Comparison of ENCODE assay signal across 17 mouse cellular contexts in genomic region chr6:148395272-148395671, GRCm38 (mm10). TPM values are rescaled to one million over a fixed set of nuclear protein-coding genes. Genes with fewer than 3 reads are reported as not detected.
DNase-seq lines count a peak whose midpoint lies in the region; ATAC-seq and TF ChIP-seq lines count a peak whose summit lies in the region.
"Had no signal": no experiment of that assay in that cellular context is flagged by ENCODE, and none has a peak within 500 bp of the region (broad histone marks: within the 10 kb centered on the region; RNA-seq: fewer than 3 reads in every experiment).

No protein-coding gene starts in this region.

- 92% methylated on average over 3 of the region's 3 CpGs for WGBS in heart, postnatal 0 days
- 94% methylated on average over 3 of the region's 3 CpGs for WGBS in midbrain, postnatal 0 days
- WGBS in midbrain, embryonic 10.5 days = 86% methylated on average over 3 of the region's 3 CpGs

- DNase-seq in heart, postnatal 0 days (ENCODE audit: low spot score) = no peak
- DNase-seq in heart, postnatal 36 days = no peak
- no peak for DNase-seq in midbrain, postnatal 0 days (ENCODE audit: low spot score)
- no peak for DNase-seq in midbrain, embryonic 10.5 days (ENCODE audit: low spot score)
- DNase-seq in brain, embryonic 14.5 days (ENCODE audit: low read depth) = peak; percentile 14
- DNase-seq in frontal cortex, postnatal 14 days (ENCODE audit: low spot score in 2 of 2) = no peak
- DNase-seq in right cerebral cortex, postnatal 25 days = no peak
- DNase-seq in frontal cortex, adult 2 months (ENCODE audit: extremely low spot score in 1 of 2, low spot score in 1 of 2) = no peak
- DNase-seq: adrenal gland, postnatal 14 days; cerebellum, postnatal 36 days; gastrocnemius, postnatal 14 days; kidney, adult 9 months; liver, embryonic 13.5 days had no signal

- no peak overlapping the region for H3K4me3 ChIP-seq in heart, postnatal 0 days (ENCODE audit: low read depth, low read length)
- H3K4me3 ChIP-seq in midbrain, postnatal 0 days (ENCODE audit: low read depth, low read length) = no peak overlapping the region
- H3K4me3 ChIP-seq in midbrain, embryonic 10.5 days = no peak overlapping the region
- H3K4me3 ChIP-seq: forebrain, embryonic 12.5 days; hindbrain, embryonic 13.5 days; liver, embryonic 13.5 days had no signal

- ATAC-seq in heart, postnatal 0 days (ENCODE audit: insufficient read depth, low read depth) = no peak
- ATAC-seq in midbrain, postnatal 0 days (ENCODE audit: low FRiP score) = no peak
- ATAC-seq: midbrain, embryonic 16.5 days had no signal

- peak; percentile 33; the same call in 1 of the 2 replicates for TF ChIP-seq CTCF in heart, postnatal 0 days (IDR thresholded peaks at IDR 0.05; ENCODE audit: low read depth)
- peak; percentile 67 for TF ChIP-seq CTCF in midbrain, postnatal 0 days (IDR thresholded peaks at IDR 0.05)
- TF ChIP-seq CTCF in brain, embryonic 14.5 days (IDR thresholded peaks at IDR 0.05; ENCODE audit: borderline replicate concordance, extremely low read depth, insufficient read depth, insufficient read length) = no peak

- H3K36me3 ChIP-seq in heart, postnatal 0 days (replicated peaks; ENCODE audit: control insufficient read depth, insufficient read depth, low read length) = no peaks in the 10 kb centered on the region
- H3K36me3 ChIP-seq in midbrain, postnatal 0 days (ENCODE audit: insufficient read depth, low read length) = no peaks in the 10 kb centered on the region
- H3K36me3 ChIP-seq in midbrain, embryonic 10.5 days = no peaks in the 10 kb centered on the region
- H3K36me3 ChIP-seq: forebrain, embryonic 12.5 days; hindbrain, embryonic 13.5 days; liver, embryonic 13.5 days had no signal

- peaks cover 43% of the 10 kb centered on the region for H3K4me1 ChIP-seq in heart, postnatal 0 days (ENCODE audit: control insufficient read depth, insufficient read depth)
- H3K4me1 ChIP-seq in midbrain, postnatal 0 days (ENCODE audit: insufficient read depth, low read length) = 0 out of 2 replicates have a peak, but pooled peaks cover 2% of the 10 kb centered on the region
- H3K4me1 ChIP-seq in midbrain, embryonic 10.5 days = peaks cover 17% of the 10 kb centered on the region
- H3K4me1 ChIP-seq: liver, embryonic 13.5 days had no signal

- no peak overlapping the region for H3K4me2 ChIP-seq in heart, postnatal 0 days (ENCODE audit: low read depth, low read length)
- no peak overlapping the region for H3K4me2 ChIP-seq in midbrain, postnatal 0 days (ENCODE audit: low read depth, low read length, poor library complexity, severe bottlenecking)
- H3K4me2 ChIP-seq: forebrain, embryonic 12.5 days; hindbrain, embryonic 13.5 days; liver, embryonic 13.5 days had no signal

- intact Hi-C loops in heart, postnatal 36 days (cut with DNase I) = no loop called here

- H3K9ac ChIP-seq in heart, postnatal 0 days (replicated peaks; ENCODE audit: low read depth, low read length) = no peak overlapping the region
- no peak overlapping the region for H3K9ac ChIP-seq in midbrain, postnatal 0 days (replicated peaks; ENCODE audit: low read length, poor library complexity, severe bottlenecking)
- H3K9ac ChIP-seq: forebrain, embryonic 12.5 days; hindbrain, embryonic 13.5 days; liver, embryonic 13.5 days had no signal

- TF ChIP-seq POLR2A in brain, embryonic 14.5 days (IDR thresholded peaks at IDR 0.05; ENCODE audit: borderline replicate concordance, extremely low read depth, insufficient read depth, insufficient read length, poor library complexity, severe bottlenecking) = no peak

- TF ChIP-seq EP300 in heart, postnatal 0 days (IDR thresholded peaks at IDR 0.05; ENCODE audit: low read depth) = no peak

- H3K27me3 ChIP-seq in heart, postnatal 0 days (ENCODE audit: control insufficient read depth, insufficient read depth, low read length) = no peaks in the 10 kb centered on the region
- no peaks in the 10 kb centered on the region for H3K27me3 ChIP-seq in midbrain, postnatal 0 days (ENCODE audit: insufficient read depth, low read length)
- no peaks in the 10 kb centered on the region for H3K27me3 ChIP-seq in midbrain, embryonic 10.5 days (ENCODE audit: low read depth, poor library complexity, severe bottlenecking)
- H3K27me3 ChIP-seq: forebrain, embryonic 12.5 days; hindbrain, embryonic 13.5 days had no signal

- H3K9me3 ChIP-seq in heart, postnatal 0 days (replicated peaks; ENCODE audit: control insufficient read depth, low read length) = no peaks in the 10 kb centered on the region
- no peaks in the 10 kb centered on the region for H3K9me3 ChIP-seq in midbrain, postnatal 0 days (ENCODE audit: low read length)
- H3K9me3 ChIP-seq in midbrain, embryonic 10.5 days (replicated peaks) = no peaks in the 10 kb centered on the region
- H3K9me3 ChIP-seq: forebrain, embryonic 12.5 days; hindbrain, embryonic 13.5 days; liver, embryonic 13.5 days had no signal

- H3K27ac ChIP-seq in heart, postnatal 0 days (ENCODE audit: low read depth) = no peak overlapping the region
- no peak overlapping the region for H3K27ac ChIP-seq in midbrain, postnatal 0 days (ENCODE audit: low read depth, low read length)
- H3K27ac ChIP-seq in midbrain, embryonic 10.5 days (replicated peaks) = no peak overlapping the region
- H3K27ac ChIP-seq: forebrain, embryonic 12.5 days; hindbrain, embryonic 13.5 days; liver, embryonic 13.5 days; macrophage had no signal

RNA-seq across cellular contexts. Expression of gene Tmtc1, which starts 48.9 kb away (rescaled TPM):
- total RNA-seq in heart, postnatal 0 days (2014; rRNA removed; ENCODE audit: low replicate concordance) = 28.9 and 39.8 TPM in 2 replicates
- 2.4 and 2.5 TPM in 2 replicates for polyA plus RNA-seq in heart, postnatal 0 days (2015; fragmentation: Nextera tagmentation; extraction: Ambion mirVana)
- 100 to 1,000 TPM; 117 to 127 TPM for total RNA-seq in heart, postnatal 36 days (2021)
- 29.4 and 30.9 TPM in 2 replicates for total RNA-seq in midbrain, postnatal 0 days (2014; rRNA removed)
- 1.6 and 2.0 TPM in 2 replicates for polyA plus RNA-seq in midbrain, postnatal 0 days (2015; fragmentation: Nextera tagmentation; extraction: Ambion mirVana)
- 0.57 and 0.67 TPM in 2 replicates for polyA plus RNA-seq in midbrain, embryonic 10.5 days (2016; fragmentation: Nextera tagmentation; extraction: Ambion mirVana)
- 5.4 and 11.8 TPM in 2 replicates for polyA plus RNA-seq in brain, embryonic 14.5 days (2012; rRNA removed)
- 32.2 and 38.0 TPM in 2 replicates for polyA plus RNA-seq in frontal cortex, adult 2 months (2012; rRNA removed)
- polyA plus RNA-seq: macrophage had no signal
